Mouse (Mus musculus): ENCODE measurements around the gene Dlx5.

- TF ChIP-seq POLR2A (IDR thresholded peaks at IDR 0.05; ENCODE audit: low read depth, low read length) (no peak), CTCF (IDR thresholded peaks at IDR 0.05; ENCODE audit: borderline replicate concordance, insufficient read depth, low read length) (no peak)
Measured at GRCm38 (mm10) chr6:6860411-6861085, 21.3 kb downstream of the Dlx5 start.

All from embryonic fibroblast, embryonic 13.5 days (primary cell).